Mouse (Mus musculus) heart, postnatal 0 days (tissue): ENCODE data around the gene Impg1. TPM values are rescaled to one million over a fixed set of nuclear protein-coding genes. Genes with fewer than 3 reads are reported as not detected.

Source experiments
- ATAC-seq: fragments of 200-750 bp; cut with Nextera tagmentation; 2 replicates; pipeline ENCODE4 v1.8.0; 2017; ENCODE audit warnings: low read depth, moderate number of reproducible peaks, moderate library complexity; ENCODE audit not compliant: insufficient read depth
- DNase-seq: peaks from one replicate; pipeline ENCODE4 v3.0.0-alpha.2; 2016; ENCODE audit warnings: low spot score
- H3K27ac ChIP-seq: fragments of 300-500 bp; sonication (generic); 2 replicates; pipeline ENCODE4 v1.5.1; 2014; ENCODE audit warnings: low read depth, mild to moderate bottlenecking
- H3K27me3 ChIP-seq: fragments of 300-500 bp; sonication (generic); 2 replicates; pipeline ENCODE4 v1.6.1; 2014; ENCODE audit warnings: low read length, mixed read lengths; ENCODE audit not compliant: control insufficient read depth, insufficient read depth
- H3K36me3 ChIP-seq: fragments of 300-500 bp; sonication (generic); replicated peaks from 2 replicates; pipeline ENCODE4 v1.6.1; 2014; ENCODE audit warnings: low read length, mixed read lengths; ENCODE audit not compliant: control insufficient read depth, insufficient read depth
- H3K4me1 ChIP-seq: fragments of 300-500 bp; sonication (generic); 2 replicates; pipeline ENCODE4 v1.6.1; 2014; ENCODE audit warnings: antibody characterized with exemption; ENCODE audit not compliant: control insufficient read depth, insufficient read depth
- H3K4me2 ChIP-seq: fragments of 300-500 bp; sonication (generic); 2 replicates; pipeline ENCODE4 v1.6.1; 2014; ENCODE audit warnings: low read depth, mild to moderate bottlenecking, low read length, moderate library complexity
- H3K4me3 ChIP-seq: fragments of 300-500 bp; sonication (generic); 2 replicates; pipeline ENCODE4 v1.5.1; 2014; ENCODE audit warnings: low read depth, low read length
- H3K9ac ChIP-seq: fragments of 300-500 bp; sonication (generic); replicated peaks from 2 replicates; pipeline ENCODE4 v1.6.1; 2014; ENCODE audit warnings: low read depth, low read length, mixed read lengths
- H3K9me3 ChIP-seq: fragments of 300-500 bp; sonication (generic); replicated peaks from 2 replicates; pipeline ENCODE4 v1.6.1; 2016; ENCODE audit warnings: low read length; ENCODE audit not compliant: control insufficient read depth
- CTCF ChIP-seq: IDR thresholded peaks from 2 replicates; pipeline ENCODE4 v1.5.1; 2016; ENCODE audit warnings: antibody characterized with exemption, control low read depth, low read depth
- EP300 ChIP-seq: IDR thresholded peaks from 2 replicates; pipeline ENCODE4 v1.6.1; 2016; ENCODE audit warnings: antibody characterized with exemption, low read depth
- WGBS: fragments of 180-500 bp; shearing (Covaris S2); extraction: QIAGEN DNeasy Blood & Tissue Kit; methylation state at CpG from one replicate; pipeline ENCODE4 v1.1.7; 2014; 5-methylcytosine and 5-hydroxymethylcytosine counted together
- polyA plus RNA-seq: library from polyadenylated mRNA; unstranded; fragments of >200 nt; fragmentation: Nextera tagmentation; extraction: Ambion mirVana; gene quantifications from 2 replicates; pipeline ENCODE4 v1.2.1, GENCODE M21; 2015
- total RNA-seq: library from RNA; depleted of rRNA; stranded (reverse); fragments of >200 nt; gene quantifications from 2 replicates; pipeline ENCODE4 v1.2.3, GENCODE M21; 2014; ENCODE audit warnings: low replicate concordance

Gene Impg1
- total and polyA plus RNA-seq, 2 experiments from 2014 or later, result not detected

GRCm38 (mm10) chr9:80450467-80451261, 14.6 kb downstream of the Impg1 start:
- ATAC-seq (no peak), DNase-seq (no peak)
- Histone ChIP-seq H3K4me2 (no peak overlapping the region), H3K27me3 (no peaks in the 10 kb centered on the region), H3K27ac (no peak overlapping the region), H3K36me3 (no peaks in the 10 kb centered on the region), H3K4me3 (no peak overlapping the region), H3K9ac (no peak overlapping the region), H3K4me1 (0 out of 2 replicates have a peak, but pooled peaks cover 5% of the 10 kb centered on the region), H3K9me3 (no peaks in the 10 kb centered on the region)
- WGBS, result 28% methylated on average over 3 of the region's 3 CpGs
- no peak for TF ChIP-seq CTCF
- no peak for TF ChIP-seq EP300

GRCm38 (mm10) chr9:80441096-80441710, 24.1 kb downstream of the Impg1 start:
- Histone ChIP-seq H3K27me3 (no peaks in the 10 kb centered on the region), H3K36me3 (no peaks in the 10 kb centered on the region), H3K27ac (no peak overlapping the region), H3K4me1 (no peaks in the 10 kb centered on the region), H3K4me2 (no peak overlapping the region), H3K9ac (no peak overlapping the region), H3K9me3 (no peaks in the 10 kb centered on the region), H3K4me3 (no peak overlapping the region)
- TF ChIP-seq EP300 (no peak), CTCF (no peak)
- ATAC-seq (no peak), DNase-seq (no peak)
- 53% methylated on average over 5 of the region's 5 CpGs for WGBS

- Histone ChIP-seq H3K36me3 (no peaks in the 10 kb centered on the region), H3K4me3 (no peak overlapping the region), H3K4me2 (no peak overlapping the region), H3K27ac (no peak overlapping the region), H3K9me3 (no peaks in the 10 kb centered on the region), H3K27me3 (no peaks in the 10 kb centered on the region), H3K9ac (no peak overlapping the region), H3K4me1 (no peaks in the 10 kb centered on the region)
- DNase-seq (no peak), ATAC-seq (no peak)
- 70% methylated on average over 3 of the region's 3 CpGs for WGBS
- TF ChIP-seq EP300, result no peak
- TF ChIP-seq CTCF, result no peak
These were observed 73.9 kb downstream of the Impg1 start for GRCm38 (mm10) chr9:80391404-80391803.

- H3K9ac ChIP-seq, result no peak overlapping the region
These were observed 74.3 kb downstream of the Impg1 start for GRCm38 (mm10) chr9:80391002-80391401.

GRCm38 (mm10) chr9:80387890-80388289, 77.4 kb downstream of the Impg1 start:
- TF ChIP-seq EP300, result no peak
- no peak for TF ChIP-seq CTCF

More at GRCm38 (mm10) chr9:80391002-80391401, 74.3 kb downstream of the Impg1 start:
- WGBS, result 55% methylated on average over 5 of the region's 5 CpGs
- H3K4me1 ChIP-seq, result no peaks in the 10 kb centered on the region
- no peaks in the 10 kb centered on the region for H3K36me3 ChIP-seq
- TF ChIP-seq EP300 (no peak), CTCF (no peak)
- ATAC-seq (no peak), DNase-seq (no peak)
- H3K9me3 ChIP-seq, result no peaks in the 10 kb centered on the region
- no peak overlapping the region for H3K4me3 ChIP-seq
- H3K27ac ChIP-seq, result no peak overlapping the region
- no peaks in the 10 kb centered on the region for H3K27me3 ChIP-seq
- H3K4me2 ChIP-seq, result no peak overlapping the region

More at GRCm38 (mm10) chr9:80387890-80388289, 77.4 kb downstream of the Impg1 start:
- 92% methylated on average over 3 of the region's 3 CpGs for WGBS
- DNase-seq, result no peak
- Histone ChIP-seq H3K4me2 (no peak overlapping the region), H3K9ac (no peak overlapping the region), H3K36me3 (no peaks in the 10 kb centered on the region), H3K27ac (no peak overlapping the region), H3K27me3 (no peaks in the 10 kb centered on the region), H3K4me1 (peaks cover 5% of the 10 kb centered on the region), H3K9me3 (no peaks in the 10 kb centered on the region), H3K4me3 (no peak overlapping the region)
- no peak for ATAC-seq
